Mouse (Mus musculus): Measurements from ENCODE around the gene Dpyd.
A peak's percentile ranks its signal among the peaks of the same experiment; 100 is the strongest.

The Dpyd gene

DNA sequence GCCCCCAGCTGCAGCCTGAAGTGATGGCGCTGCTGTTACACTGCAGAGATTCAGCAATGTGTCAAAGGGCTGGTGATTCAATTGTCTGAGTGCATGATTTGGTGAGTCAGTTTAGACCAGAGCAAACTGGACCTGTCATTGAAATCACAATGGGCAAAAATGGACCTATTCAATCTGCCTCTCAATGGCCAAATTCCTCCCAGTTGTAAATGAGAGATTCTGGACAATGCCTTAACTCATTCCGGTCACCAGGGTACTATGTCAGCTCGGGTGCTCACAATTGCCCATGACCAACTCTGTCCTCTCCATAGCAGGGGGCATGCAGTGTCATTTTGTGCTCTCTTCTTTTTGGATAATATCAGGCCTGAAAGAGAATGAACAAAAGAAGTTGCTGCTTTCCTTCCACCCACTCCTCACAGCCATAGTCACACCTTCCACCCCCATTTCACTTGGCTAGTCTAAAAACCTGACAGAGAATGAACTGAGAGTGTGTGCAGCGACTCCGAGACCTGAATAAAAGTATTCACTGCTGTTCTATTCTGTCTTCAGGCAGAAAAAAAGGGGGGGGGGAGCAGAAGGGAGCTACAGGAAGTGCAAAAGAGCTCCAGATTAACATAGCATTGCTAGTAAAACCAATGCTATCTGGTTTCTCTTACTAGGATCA lies 533.4 kb downstream of the Dpyd start:
- DNase-seq (ENCODE audit: low spot score) = no peak

- DNase-seq (ENCODE audit: low spot score) = no peak
Measured at GRCm38 (mm10) chr3:119126003-119126402, 564.1 kb downstream of the Dpyd start.

DNA sequence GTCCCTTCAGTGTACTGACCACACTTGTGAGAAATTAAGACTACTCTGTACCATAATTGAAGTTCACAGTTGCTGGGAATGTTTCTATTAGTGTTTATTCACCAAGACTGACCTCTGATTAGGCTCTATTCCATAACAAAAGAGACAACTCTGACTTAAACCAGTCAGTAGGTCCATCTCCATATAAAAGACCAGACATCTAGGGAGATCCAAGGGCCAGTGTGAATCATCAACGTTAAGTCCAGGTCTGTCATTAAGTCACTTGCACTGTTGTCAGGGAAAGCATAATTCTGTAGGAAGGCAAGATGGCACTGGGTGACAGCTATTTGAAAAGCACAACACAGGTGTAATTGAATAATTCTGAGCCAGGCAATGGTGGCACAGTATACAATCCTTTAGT lies 566.1 kb downstream of the Dpyd start:
- no peak for DNase-seq (ENCODE audit: low spot score)

DNA sequence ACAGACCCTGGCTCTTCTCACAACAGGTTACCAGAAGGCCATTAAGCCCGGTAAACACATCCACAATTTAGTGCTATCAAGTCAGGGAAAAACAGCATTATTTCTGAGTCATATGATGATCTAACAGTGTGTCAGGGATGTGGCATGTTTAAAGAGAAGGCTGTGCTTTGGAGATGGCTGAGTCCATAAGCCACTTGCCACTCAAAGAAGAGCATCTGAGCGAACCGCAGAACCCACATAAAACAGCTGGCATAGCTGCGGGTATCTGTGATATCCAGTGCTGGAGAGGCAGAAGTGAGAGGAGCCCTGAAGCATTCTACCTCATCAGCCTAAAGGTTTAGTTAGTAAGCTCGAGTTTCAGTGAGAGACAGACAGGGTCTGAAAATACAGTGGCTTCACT lies 581.1 kb downstream of the Dpyd start:
- DNase-seq (ENCODE audit: low spot score) = no peak

- no peak for DNase-seq (ENCODE audit: low spot score)
Measured at GRCm38 (mm10) chr3:119144788-119145187, 582.9 kb downstream of the Dpyd start.

DNA sequence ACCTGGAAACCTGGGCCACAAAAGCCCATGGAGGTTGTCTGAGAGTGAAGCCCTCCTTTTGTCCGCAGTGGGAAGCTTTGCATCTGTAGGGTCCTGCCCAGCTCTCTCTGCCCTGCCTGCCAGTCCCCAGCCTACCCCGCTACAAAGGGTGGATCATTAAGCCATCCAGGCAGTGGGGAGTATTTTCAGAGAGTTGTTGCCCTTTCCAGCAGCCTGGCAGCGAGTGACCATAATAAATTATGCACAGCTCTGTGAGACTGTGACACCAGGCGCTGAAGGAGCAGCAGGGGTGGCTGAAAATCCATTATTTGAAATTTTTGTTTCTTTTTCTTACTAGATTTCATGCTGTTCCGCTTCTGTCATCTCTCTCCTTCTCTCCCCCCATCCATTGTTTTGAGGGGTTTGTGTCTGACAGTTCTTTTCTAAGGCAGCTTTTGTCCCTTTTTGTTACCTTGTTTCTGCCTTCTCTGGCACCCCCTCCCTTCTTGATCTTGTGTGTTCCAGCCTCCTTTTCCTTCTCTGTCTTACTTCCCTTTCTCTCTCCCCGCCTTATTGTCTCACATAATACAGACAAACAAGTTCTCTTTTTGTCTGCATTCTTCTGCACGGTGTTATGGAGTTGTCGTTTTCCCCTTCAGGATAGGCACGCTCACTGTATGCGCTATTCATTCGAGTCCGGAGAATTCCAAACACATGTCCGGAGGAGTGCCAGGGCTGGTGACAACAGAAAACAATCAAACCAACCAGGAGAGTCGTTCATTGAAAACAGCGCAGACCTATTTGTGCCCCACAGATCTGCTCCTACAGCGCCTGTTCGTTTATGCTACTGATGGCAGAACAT lies 592.9 kb downstream of the Dpyd start:
- no peak for DNase-seq (ENCODE audit: low spot score)

- no peak for DNase-seq (ENCODE audit: low spot score)
Measured at GRCm38 (mm10) chr3:119158670-119159069, 596.7 kb downstream of the Dpyd start.

DNA sequence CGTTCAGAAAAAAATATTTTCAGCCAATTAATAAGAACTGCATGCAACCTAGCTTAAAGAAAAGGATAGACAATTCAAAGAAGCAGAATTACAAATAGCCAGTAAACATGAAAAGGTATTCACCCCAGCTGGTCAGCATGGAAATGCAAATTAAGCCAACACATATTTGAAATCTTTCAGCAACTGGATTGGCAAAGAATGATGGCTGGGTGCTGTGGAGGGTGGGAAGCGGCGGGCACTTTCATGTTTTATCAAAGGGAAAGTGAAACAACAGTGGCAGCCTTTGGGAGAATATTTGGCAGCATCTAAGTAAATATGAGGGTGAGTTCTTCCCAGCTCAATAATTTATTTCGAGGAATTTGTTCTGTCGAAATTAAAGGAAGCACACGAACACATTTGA lies 603.8 kb downstream of the Dpyd start:
- DNase-seq (ENCODE audit: low spot score) = no peak

DNA sequence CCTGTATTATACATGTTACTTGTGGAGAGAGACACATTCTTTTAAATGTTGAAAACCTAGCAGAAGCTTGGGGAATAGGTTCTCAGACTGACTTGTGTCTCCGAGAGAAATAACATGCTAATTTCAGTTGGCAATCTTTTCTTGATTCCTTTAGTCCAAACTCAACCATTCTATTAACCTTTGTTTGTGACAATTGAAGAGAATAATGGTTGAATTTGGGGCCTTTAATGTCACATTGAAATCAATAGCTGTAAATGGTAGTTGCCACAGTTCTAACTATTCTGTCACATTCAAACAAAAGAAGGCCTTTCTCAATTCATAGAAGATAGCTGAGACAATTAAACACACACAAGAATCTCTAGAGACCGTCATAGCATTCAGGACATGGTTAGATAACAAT lies 606.2 kb downstream of the Dpyd start:
- no peak for DNase-seq (ENCODE audit: low spot score)

GRCm38 (mm10) chr3:119168661-119169060 lies 606.7 kb downstream of the Dpyd start:
- no peak for DNase-seq (ENCODE audit: low spot score)

- DNase-seq (ENCODE audit: low spot score) = no peak
Measured at GRCm38 (mm10) chr3:119183261-119183660, 621.3 kb downstream of the Dpyd start.

- no peak for DNase-seq (ENCODE audit: low spot score)
Measured at GRCm38 (mm10) chr3:119194071-119194470, 632.1 kb downstream of the Dpyd start.

DNA sequence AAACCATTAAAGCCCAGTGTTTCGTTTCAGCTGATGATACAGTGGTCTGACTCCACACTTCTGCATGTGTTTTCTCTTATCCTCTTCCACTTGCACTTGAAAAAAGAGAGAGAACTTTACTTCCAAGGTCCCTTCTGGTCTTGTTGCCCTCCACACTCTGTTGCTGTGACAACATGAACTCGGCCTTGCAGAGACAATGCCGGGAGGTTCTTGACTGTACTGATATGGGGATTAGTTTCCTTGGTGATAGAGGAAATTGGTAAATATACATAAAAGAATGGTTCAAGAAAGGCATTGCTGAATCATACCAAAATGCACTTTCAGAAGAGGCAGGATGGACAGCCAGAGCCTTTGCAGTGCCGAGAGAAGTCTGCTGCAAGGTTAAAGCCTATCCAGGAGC lies 633.7 kb downstream of the Dpyd start:
- DNase-seq (ENCODE audit: low spot score) = no peak

GRCm38 (mm10) chr3:119220763-119221412 lies 659.0 kb downstream of the Dpyd start:
- DNase-seq (ENCODE audit: low spot score) = no peak

DNA sequence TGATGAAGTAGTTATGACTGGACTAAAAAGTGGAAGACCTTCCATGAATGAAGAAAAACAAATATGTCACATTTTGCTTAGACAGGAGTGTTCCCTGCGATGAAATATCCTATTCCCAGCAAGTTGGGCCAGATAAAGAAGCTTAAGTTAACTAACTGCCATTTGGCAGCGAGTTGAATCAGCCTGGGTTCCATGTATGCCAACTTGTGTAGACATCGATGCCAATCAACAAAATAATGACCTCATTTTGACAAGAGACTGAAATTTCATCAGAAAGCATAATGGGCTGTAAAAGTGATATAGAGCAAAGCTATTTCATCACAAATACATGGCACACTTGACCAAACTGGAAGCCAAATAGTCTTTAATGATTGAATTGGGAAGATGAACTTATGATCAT lies 681.3 kb downstream of the Dpyd start:
- DNase-seq (ENCODE audit: low spot score) = no peak

DNA sequence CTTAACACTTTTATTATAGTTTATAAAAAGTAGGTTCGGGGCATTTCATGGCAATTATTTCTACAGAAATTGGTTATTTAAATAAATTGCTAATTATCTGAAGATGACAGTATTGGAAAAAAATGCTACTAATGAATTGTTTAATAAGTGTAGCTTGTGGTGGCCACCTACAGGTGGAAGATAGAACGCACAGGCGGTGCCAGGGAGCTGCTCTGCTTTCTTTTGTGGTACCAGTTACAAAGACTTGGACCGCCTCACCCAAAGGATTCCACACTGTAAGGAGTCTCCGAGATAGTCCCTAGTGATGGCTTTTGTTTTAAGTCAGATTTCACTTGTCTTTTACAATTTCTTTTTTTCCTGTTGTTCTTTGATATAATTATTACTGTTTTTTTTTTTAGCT lies 694.6 kb downstream of the Dpyd start:
- DNase-seq (ENCODE audit: low spot score) = peak; percentile 49

DNA sequence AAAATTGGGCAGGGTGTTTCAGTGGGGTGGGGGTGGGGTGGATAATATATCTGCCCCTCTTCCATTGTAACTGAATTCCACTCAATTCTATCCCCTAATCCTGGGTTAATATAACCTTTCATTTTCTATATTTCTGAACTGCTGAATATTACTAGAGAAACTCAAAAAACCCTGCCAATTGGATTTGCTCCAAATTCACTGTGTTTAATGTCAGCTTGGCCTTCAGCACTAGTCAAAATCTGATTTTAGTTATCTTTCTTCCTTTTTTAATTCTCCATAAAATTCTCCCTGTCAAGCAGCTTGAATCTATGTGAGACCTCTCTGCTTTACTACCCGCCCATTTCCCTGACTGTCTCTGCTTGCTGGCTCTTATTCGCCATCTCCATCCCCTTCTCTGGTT lies 713.3 kb downstream of the Dpyd start:
- DNase-seq (ENCODE audit: low spot score) = no peak

DNA sequence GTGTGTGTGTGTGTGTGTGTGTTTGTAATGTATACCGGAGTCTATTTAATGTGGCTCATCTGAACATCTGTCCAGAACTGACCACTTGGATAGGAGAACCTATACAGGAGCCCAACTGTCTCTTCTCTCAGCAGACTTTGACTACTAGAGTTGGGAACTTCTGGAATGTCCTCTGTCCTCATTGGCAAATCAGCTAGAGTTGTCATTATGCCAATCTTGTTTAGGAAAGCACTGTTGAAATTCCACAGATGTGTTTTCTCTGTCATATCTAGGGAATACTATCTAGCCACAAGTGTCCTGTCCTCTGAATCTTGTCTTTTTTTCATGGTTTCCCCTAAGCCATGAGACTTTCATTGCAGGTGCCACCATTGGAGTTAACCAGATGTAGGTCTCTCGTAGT lies 718.7 kb downstream of the Dpyd start:
- no peak for DNase-seq (ENCODE audit: low spot score)

DNA sequence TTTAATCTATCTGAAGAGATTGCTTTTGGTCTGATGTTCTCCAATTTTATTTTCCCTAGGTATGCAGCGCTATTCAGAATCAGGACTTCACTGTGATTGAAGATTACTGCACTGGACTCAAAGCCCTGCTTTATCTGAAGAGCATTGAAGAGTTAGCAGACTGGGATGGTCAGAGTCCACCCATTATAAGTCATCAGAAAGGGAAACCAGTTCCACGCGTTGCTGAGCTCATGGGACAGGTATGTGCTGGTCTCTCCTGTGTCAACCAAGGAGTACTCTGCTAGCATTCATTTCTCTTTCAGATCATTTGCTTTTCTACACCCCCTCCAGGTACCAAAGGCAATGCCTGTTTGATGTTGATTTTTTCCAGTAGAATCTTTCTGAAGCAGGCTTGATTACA lies 752.8 kb downstream of the Dpyd start:
- no peak for DNase-seq (ENCODE audit: low spot score)

GRCm38 (mm10) chr3:119329063-119329462 lies 767.1 kb downstream of the Dpyd start:
- peak; percentile 7 for DNase-seq (ENCODE audit: low spot score)

DNA sequence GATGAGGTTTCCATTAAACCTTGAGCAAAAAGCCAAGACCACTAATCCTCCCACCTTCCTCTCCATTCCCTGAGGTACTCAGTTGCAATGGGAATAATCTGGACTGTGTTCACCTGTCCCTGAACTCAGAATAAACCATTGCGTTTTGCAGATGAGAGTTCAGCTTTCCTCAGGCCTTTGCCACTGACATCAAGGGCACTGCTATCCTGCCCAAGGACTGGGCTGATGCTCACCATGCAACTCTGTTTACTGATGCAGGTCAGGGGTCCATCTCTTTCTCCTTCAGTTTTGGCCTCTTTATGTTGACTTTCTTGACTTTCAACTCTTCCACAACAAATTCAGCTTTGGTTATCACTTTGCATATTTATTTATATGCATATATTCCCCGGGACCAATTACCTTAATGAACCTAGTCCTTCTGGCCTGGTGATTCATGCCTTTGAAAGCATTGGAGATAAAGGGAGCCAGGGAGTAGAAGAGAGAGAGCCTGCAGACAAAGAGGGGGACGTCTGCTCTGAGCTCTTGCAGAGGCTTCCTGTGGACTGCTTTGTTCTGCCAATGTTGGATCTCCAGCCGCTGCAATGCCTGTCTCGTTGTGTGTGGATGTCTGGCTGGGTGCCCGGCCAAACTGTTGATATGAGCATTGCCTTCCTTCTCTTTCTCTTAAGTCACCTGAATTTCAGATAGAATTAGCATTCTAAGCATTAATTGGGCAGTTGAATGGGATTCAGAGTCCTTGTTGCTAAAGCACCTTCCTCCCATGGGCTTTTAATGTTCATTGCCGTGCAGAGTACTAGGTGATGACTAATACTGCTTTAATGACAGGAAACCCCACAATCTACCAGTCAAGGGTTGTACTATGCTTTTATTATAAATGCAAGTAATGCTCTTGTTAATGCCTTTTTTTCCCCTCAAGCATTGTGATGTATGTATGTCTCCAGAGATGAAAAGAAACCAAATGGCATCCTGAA lies 771.7 kb downstream of the Dpyd start:
- peak; percentile 43 for DNase-seq (ENCODE audit: low spot score)

Measured in layer of hippocampus, adult 11-12 months (tissue).